In the genomic region with DNA sequence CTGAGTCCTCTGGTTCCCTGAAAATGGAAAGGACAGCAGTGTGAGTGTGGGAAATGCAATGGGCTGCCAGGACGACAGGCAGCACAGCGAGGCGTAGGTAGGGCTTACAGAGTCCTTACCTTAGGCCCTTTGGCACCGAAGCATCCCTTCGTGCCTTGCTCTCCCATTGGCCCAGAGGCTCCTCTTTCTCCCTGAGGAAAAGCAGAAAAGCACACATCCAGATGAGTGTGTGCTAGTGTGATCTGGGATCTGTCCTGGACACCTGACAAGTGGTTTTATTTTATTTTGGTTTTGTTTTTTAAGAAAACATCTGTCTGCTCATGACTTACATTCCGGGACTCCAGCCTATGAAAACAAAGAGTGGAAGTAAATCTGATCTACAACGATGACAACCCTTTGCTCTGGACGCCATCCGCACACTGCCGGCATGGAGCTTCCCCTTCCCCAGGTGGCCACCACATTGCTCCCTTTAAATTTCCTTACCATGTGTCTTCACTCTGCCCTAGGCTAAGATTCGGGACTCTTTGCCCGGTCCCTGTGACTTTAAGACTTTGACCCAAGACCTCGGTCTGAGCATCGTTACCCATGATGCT, we compare ENCODE assay signal across 14 mouse cellular contexts.
DNase-seq lines count a peak whose midpoint lies in the region; ATAC-seq and TF ChIP-seq lines count a peak whose summit lies in the region.
"Had no signal": no experiment of that assay in that cellular context is flagged by ENCODE, and none has a peak within 500 bp of the region (broad histone marks: within the 10 kb centered on the region; RNA-seq: fewer than 3 reads in every experiment).

No protein-coding gene starts in this region.

- no peak overlapping the region for H3K4me2 ChIP-seq in embryonic facial prominence, embryonic 14.5 days (ENCODE audit: low read depth, low read length)
- H3K4me2 ChIP-seq in kidney, embryonic 16.5 days (replicated peaks; ENCODE audit: low read depth, low read length), result no peak overlapping the region
- H3K4me2 ChIP-seq: neural tube, embryonic 12.5 days had no signal

- H3K27me3 ChIP-seq in embryonic facial prominence, embryonic 14.5 days (replicated peaks; ENCODE audit: control insufficient read depth, insufficient read depth, low read length), result no peaks in the 10 kb centered on the region
- no peaks in the 10 kb centered on the region for H3K27me3 ChIP-seq in embryonic facial prominence, embryonic 10.5 days (replicated peaks; ENCODE audit: low read depth, poor library complexity, severe bottlenecking)
- no peaks in the 10 kb centered on the region for H3K27me3 ChIP-seq in kidney, adult 2 months (replicated peaks; ENCODE audit: control insufficient read depth, insufficient read depth, low read length)
- H3K27me3 ChIP-seq in kidney, embryonic 16.5 days (ENCODE audit: insufficient read depth, low read length), result no peaks in the 10 kb centered on the region
- H3K27me3 ChIP-seq: neural tube, embryonic 12.5 days had no signal

- no peaks in the 10 kb centered on the region for H3K4me1 ChIP-seq in embryonic facial prominence, embryonic 14.5 days (ENCODE audit: control insufficient read depth, insufficient read depth, low read length)
- peaks cover 10% of the 10 kb centered on the region for H3K4me1 ChIP-seq in embryonic facial prominence, embryonic 10.5 days
- H3K4me1 ChIP-seq in kidney, adult 2 months (ENCODE audit: control insufficient read depth, insufficient read depth, low read length), result peaks cover 6% of the 10 kb centered on the region; the same call in 1 of the 2 replicates
- peaks cover 3% of the 10 kb centered on the region; the same call in 1 of the 2 replicates for H3K4me1 ChIP-seq in kidney, embryonic 16.5 days (ENCODE audit: insufficient read depth, low read length)
- H3K4me1 ChIP-seq: neural tube, embryonic 12.5 days had no signal

- 61% methylated on average over 14 of the region's 14 CpGs for WGBS in embryonic facial prominence, embryonic 14.5 days
- WGBS in embryonic facial prominence, embryonic 10.5 days, result 71% methylated on average over 14 of the region's 14 CpGs
- 50% methylated on average over 14 of the region's 14 CpGs for WGBS in kidney, adult 2 months
- 42% methylated on average over 14 of the region's 14 CpGs for WGBS in kidney, embryonic 16.5 days

- H3K9me3 ChIP-seq in embryonic facial prominence, embryonic 14.5 days (ENCODE audit: control insufficient read depth, low read length), result no peaks in the 10 kb centered on the region
- no peaks in the 10 kb centered on the region for H3K9me3 ChIP-seq in embryonic facial prominence, embryonic 10.5 days
- no peaks in the 10 kb centered on the region for H3K9me3 ChIP-seq in kidney, embryonic 16.5 days (ENCODE audit: low read length)
- H3K9me3 ChIP-seq: neural tube, embryonic 12.5 days had no signal

- peak; percentile 74 for DNase-seq in embryonic facial prominence, embryonic 14.5 days (ENCODE audit: low spot score)
- DNase-seq in embryonic facial prominence, embryonic 10.5 days (ENCODE audit: low spot score), result no peak
- peak; percentile 45 for DNase-seq in kidney, adult 2 months
- no peak for DNase-seq in kidney, postnatal 25 days
- peak; percentile 21 for DNase-seq in skeletal muscle tissue, adult 2 months (ENCODE audit: low read depth, low spot score)
- DNase-seq: adrenal gland, postnatal 10 days; cerebellum, adult 8-10 months; right cerebral cortex, postnatal 14 days; thymus, postnatal 14 days had no signal

- no peak for TF ChIP-seq CTCF in kidney, adult 2 months (conservative IDR thresholded peaks at IDR 0.05; ENCODE audit: insufficient read depth, insufficient read length, low read depth, low read length)

- 0 out of 2 replicates have a peak overlapping the region, but pooled peaks have one; percentile 0 for H3K27ac ChIP-seq in embryonic facial prominence, embryonic 14.5 days (replicated peaks; ENCODE audit: low read depth, low read length)
- H3K27ac ChIP-seq in embryonic facial prominence, embryonic 10.5 days (replicated peaks), result no peak overlapping the region
- H3K27ac ChIP-seq in kidney, adult 2 months (ENCODE audit: insufficient read depth, low read depth, low read length), result no peak overlapping the region
- H3K27ac ChIP-seq in kidney, embryonic 16.5 days (ENCODE audit: low read length), result no peak overlapping the region
- H3K27ac ChIP-seq: hindbrain, postnatal 0 days; neural tube, embryonic 12.5 days had no signal

- H3K9ac ChIP-seq in embryonic facial prominence, embryonic 14.5 days (ENCODE audit: low read depth, low read length), result no peak overlapping the region
- H3K9ac ChIP-seq in kidney, embryonic 16.5 days (replicated peaks; ENCODE audit: low read length), result no peak overlapping the region
- H3K9ac ChIP-seq: neural tube, embryonic 12.5 days had no signal

- ATAC-seq in embryonic facial prominence, embryonic 14.5 days (ENCODE audit: low read depth), result no peak
- ATAC-seq in kidney, embryonic 16.5 days (ENCODE audit: low FRiP score, low TSS enrichment), result peak; percentile 73
- ATAC-seq in activated CD4-positive, CD25-positive, alpha-beta regulatory T cell, adult 4 months, result no peak
- ATAC-seq: forebrain, embryonic 14.5 days; hindbrain, postnatal 0 days had no signal

- no peaks in the 10 kb centered on the region for H3K36me3 ChIP-seq in embryonic facial prominence, embryonic 14.5 days (ENCODE audit: control insufficient read depth, insufficient read depth, low read length)
- H3K36me3 ChIP-seq in embryonic facial prominence, embryonic 10.5 days (replicated peaks), result no peaks in the 10 kb centered on the region
- no peaks in the 10 kb centered on the region for H3K36me3 ChIP-seq in kidney, adult 2 months (ENCODE audit: control insufficient read depth, insufficient read depth, low read length)
- H3K36me3 ChIP-seq in kidney, embryonic 16.5 days (ENCODE audit: insufficient read depth, low read length), result no peaks in the 10 kb centered on the region
- H3K36me3 ChIP-seq: neural tube, embryonic 12.5 days had no signal

- TF ChIP-seq POLR2A in kidney, adult 2 months (IDR thresholded peaks at IDR 0.05; ENCODE audit: low read depth, low read length), result no peak

- H3K4me3 ChIP-seq in embryonic facial prominence, embryonic 14.5 days (ENCODE audit: low read depth, low read length), result no peak overlapping the region
- H3K4me3 ChIP-seq in embryonic facial prominence, embryonic 10.5 days, result no peak overlapping the region
- no peak overlapping the region for H3K4me3 ChIP-seq in kidney, adult 2 months (ENCODE audit: insufficient read depth, low read depth, low read length)
- no peak overlapping the region for H3K4me3 ChIP-seq in kidney, embryonic 16.5 days (ENCODE audit: low read length)
- H3K4me3 ChIP-seq: neural tube, embryonic 12.5 days had no signal

Comparison
In these comparisons a context has a peak if more than half of its experiments do, and no peak if none do; other contexts are left out.
1. DNase-seq: peak in embryonic facial prominence, embryonic 14.5 days (single experiment), kidney, adult 2 months (single experiment) and skeletal muscle tissue, adult 2 months (single experiment); none in embryonic facial prominence, embryonic 10.5 days (single experiment) and kidney, postnatal 25 days (0 of 2).